Mouse (Mus musculus) bone marrow, adult 2 months (tissue): ENCODE data around the gene Igsf21. TPM values are rescaled to one million over a fixed set of nuclear protein-coding genes. Genes with fewer than 3 reads are reported as not detected.

Source experiments
- H3K27ac ChIP-seq: fragments of 200-500 bp; 2 replicates; pipeline ENCODE4 v1.5.1; 2012; ENCODE audit warnings: low read depth, mild to moderate bottlenecking, control low read depth, inconsistent platforms, low read length; ENCODE audit not compliant: control insufficient read depth, poor library complexity, insufficient read depth
- H3K4me1 ChIP-seq: fragments of 200-500 bp; 2 replicates; pipeline ENCODE4 v1.6.1; 2011; ENCODE audit warnings: low read length; ENCODE audit not compliant: control insufficient read depth, insufficient read depth
- H3K4me3 ChIP-seq: fragments of 200-500 bp; replicated peaks from 2 replicates; pipeline ENCODE3; 2011; ENCODE audit warnings: mild to moderate bottlenecking, low read depth, low read length, control low read depth; ENCODE audit not compliant: control insufficient read depth
- CTCF ChIP-seq: fragments of 200-500 bp; IDR thresholded peaks from 2 replicates; pipeline ENCODE4 v1.5.1; 2011; ENCODE audit warnings: low read length, control low read depth; ENCODE audit not compliant: control insufficient read depth, insufficient read depth
- POLR2A ChIP-seq: fragments of 200-500 bp; IDR thresholded peaks from 2 replicates; pipeline ENCODE4 v1.6.1; 2011; ENCODE audit warnings: low read depth, mild to moderate bottlenecking, control low read depth, low read length, borderline replicate concordance; ENCODE audit not compliant: control insufficient read depth
- WGBS: fragments of 180-500 bp; shearing (Covaris S2); methylation state at CpG from one replicate; pipeline ENCODE4 v1.1.7; 2018; 5-methylcytosine and 5-hydroxymethylcytosine counted together
- polyA plus RNA-seq: library from polyadenylated mRNA; stranded (reverse); fragments of >200 nt; gene quantifications from 2 replicates; pipeline ENCODE4 v1.2.4, GENCODE M21; 2011; ENCODE audit warnings: low replicate concordance; ENCODE audit not compliant: missing spikeins, insufficient read depth, insufficient read length

Gene Igsf21
- polyA plus RNA-seq, 1 experiment, result not detected

DNA sequence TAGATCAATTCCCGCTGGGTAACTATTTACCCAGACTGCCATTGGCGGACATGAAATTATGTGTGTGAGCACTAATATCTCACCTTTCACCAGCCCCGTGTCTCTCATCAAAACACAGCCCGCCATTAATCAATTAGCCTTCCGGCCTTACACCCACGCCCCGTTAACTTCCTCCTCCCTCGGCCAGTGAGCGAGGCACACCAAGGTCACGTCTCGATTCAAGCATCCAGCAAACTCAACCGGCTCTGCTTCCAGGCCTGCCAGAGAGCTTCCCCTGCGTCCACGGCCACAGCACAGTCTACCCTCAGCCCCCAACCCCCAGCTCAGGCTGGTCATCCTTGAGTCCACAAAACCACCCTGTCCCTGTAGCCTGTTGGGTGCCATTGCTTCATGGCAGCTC lies 32.2 kb downstream of the Igsf21 start:
- TF ChIP-seq CTCF (no peak), POLR2A (no peak)
- no peaks in the 10 kb centered on the region for H3K4me1 ChIP-seq
- H3K27ac ChIP-seq, result no peak overlapping the region
- H3K4me3 ChIP-seq, result no peak overlapping the region
- WGBS, result 57% methylated on average over 14 of the region's 14 CpGs

DNA sequence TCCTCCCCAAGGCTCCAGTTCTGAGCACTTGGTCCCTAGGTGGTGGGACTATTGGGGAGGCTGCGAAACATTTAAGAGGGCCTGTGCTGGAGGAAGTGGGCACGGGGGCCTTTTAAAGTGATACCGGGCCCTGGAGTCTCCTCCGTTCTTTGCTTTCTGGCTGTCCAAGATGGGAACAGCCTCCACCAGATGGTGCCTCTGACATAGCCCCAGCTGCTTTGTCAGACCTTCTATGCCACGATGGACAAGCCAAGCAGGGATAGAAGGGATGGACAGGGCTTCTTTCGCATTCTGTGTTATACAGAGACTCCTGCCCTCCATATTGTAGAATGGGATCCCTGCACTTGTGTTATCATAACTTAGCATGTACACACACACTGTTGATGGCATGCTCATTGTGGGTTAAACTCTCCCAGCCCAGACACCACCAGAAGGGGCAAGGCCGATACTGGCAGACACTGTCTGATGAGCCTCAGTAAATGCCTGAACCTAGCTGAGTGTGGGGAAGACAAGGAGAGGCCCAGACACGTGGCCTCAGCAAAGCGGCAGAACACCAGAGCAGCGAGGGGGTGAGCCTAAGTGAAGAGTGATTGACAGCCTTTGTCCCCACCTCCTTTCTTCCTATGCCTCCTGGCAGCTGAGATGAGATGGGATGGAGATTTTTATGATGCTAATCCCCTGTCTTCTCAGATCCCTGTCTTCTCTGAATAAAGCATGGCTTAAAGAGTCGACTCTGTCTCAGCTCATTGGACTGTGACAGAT lies 36.3 kb downstream of the Igsf21 start:
- no peaks in the 10 kb centered on the region for H3K4me1 ChIP-seq
- WGBS, result 73% methylated on average over 11 of the region's 11 CpGs
- no peak overlapping the region for H3K27ac ChIP-seq
- H3K4me3 ChIP-seq, result no peak overlapping the region
- no peak for TF ChIP-seq POLR2A
- no peak for TF ChIP-seq CTCF

DNA sequence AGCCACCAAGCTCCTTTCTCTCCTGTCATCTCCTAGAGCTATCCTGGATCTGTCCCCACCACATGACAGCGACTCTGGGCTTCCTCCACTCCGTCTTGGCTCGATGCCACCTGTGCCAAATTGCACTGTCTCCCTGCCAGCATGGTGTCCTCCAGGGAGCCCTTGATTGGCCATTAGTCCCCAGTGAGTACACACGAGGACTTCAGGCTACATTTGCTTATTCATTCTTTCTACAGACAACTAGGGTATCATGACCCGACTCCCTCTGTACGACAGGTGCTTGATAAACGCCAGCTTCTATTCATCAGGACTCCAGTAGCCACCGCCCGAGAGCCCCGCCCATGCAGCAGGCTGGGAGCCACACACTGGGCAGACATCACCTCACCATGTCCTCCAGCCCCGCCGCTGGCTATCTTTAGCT lies 40.8 kb downstream of the Igsf21 start:
- no peak overlapping the region for H3K4me3 ChIP-seq
- TF ChIP-seq CTCF (no peak), POLR2A (no peak)
- no peak overlapping the region for H3K27ac ChIP-seq
- no peaks in the 10 kb centered on the region for H3K4me1 ChIP-seq
- WGBS, result 70% methylated on average over 12 of the region's 12 CpGs

DNA sequence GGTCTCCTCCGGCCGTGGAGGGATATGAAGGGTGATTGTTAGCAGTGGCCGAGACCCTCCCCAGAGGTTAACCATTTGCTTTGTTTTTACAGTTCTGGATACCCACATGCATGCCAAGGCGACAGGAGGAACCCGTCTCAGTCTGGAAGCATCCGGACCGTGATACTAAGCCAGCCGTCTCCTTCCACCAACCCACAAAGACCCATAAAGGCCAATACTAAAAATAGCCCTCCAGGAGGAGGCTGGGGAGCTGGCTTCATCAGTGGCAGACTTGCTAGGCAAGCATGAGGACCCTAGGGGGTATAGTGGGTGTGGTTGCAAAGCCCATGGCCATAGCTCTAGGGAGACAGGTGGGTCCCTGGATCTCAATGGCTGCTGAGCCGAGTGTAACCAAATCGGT lies 41.8 kb downstream of the Igsf21 start:
- TF ChIP-seq POLR2A, result no peak
- TF ChIP-seq CTCF, result no peak
- Histone ChIP-seq H3K4me3 (no peak overlapping the region), H3K4me1 (no peaks in the 10 kb centered on the region), H3K27ac (no peak overlapping the region)
- 74% methylated on average over 10 of the region's 10 CpGs for WGBS

DNA sequence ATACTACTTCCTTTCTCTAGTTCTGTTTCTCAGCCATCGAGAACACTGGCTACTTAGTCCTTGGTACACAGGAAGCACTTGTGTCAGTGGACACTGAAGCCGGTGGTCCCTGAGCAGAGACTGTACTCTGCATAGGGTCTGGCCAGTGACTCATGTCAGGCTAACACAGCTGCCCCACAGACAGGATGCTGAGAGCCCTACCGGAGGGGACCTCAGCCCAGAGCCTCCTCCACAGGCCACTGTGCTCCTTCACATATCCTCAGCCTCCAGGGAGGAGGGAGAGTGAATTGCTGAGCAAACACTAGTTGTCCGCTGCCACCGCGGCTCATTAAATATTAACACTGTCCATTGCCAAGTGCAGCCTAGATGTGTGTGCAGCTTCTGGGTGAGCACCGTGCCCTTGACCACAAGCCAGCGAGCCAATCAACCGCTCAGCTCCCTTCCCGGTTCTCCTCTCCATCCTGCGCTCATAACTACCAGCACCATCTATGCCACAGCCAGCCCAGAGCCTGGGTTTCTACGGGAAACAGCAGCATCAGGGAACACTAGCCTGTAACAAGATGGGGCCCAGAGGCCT lies 42.8 kb downstream of the Igsf21 start:
- WGBS, result 83% methylated on average over 12 of the region's 12 CpGs
- H3K4me3 ChIP-seq, result no peak overlapping the region
- TF ChIP-seq POLR2A (no peak), CTCF (no peak)
- H3K4me1 ChIP-seq, result no peaks in the 10 kb centered on the region
- no peak overlapping the region for H3K27ac ChIP-seq

- Histone ChIP-seq H3K27ac (no peak overlapping the region), H3K4me1 (no peaks in the 10 kb centered on the region), H3K4me3 (no peak overlapping the region)
- TF ChIP-seq POLR2A, result no peak
- no peak for TF ChIP-seq CTCF
- WGBS, result 41% methylated on average over 6 of the region's 6 CpGs
These were observed 44.4 kb downstream of the Igsf21 start for GRCm38 (mm10) chr4:140202196-140202595.

- H3K27ac ChIP-seq, result no peak overlapping the region
- 54% methylated on average over 14 of the region's 14 CpGs for WGBS
- no peak for TF ChIP-seq POLR2A
- no peak for TF ChIP-seq CTCF
- H3K4me3 ChIP-seq, result no peak overlapping the region
- H3K4me1 ChIP-seq, result no peaks in the 10 kb centered on the region
These were observed 46.3 kb downstream of the Igsf21 start for GRCm38 (mm10) chr4:140200296-140200695.

GRCm38 (mm10) chr4:140196717-140197116 lies 49.9 kb downstream of the Igsf21 start:
- H3K27ac ChIP-seq, result no peak overlapping the region
- TF ChIP-seq POLR2A, result no peak
- TF ChIP-seq CTCF, result no peak
- 78% methylated on average over 9 of the region's 9 CpGs for WGBS
- H3K4me3 ChIP-seq, result no peak overlapping the region
- no peaks in the 10 kb centered on the region for H3K4me1 ChIP-seq
